Mouse (Mus musculus): ENCODE data around the gene Pcdh9.

- no peak for TF ChIP-seq POLR2A (IDR thresholded peaks at IDR 0.05; ENCODE audit: low read depth, low read length)
- TF ChIP-seq CTCF (conservative IDR thresholded peaks at IDR 0.05; ENCODE audit: insufficient read depth, insufficient read length, low read depth, low read length): no peak
These were observed 266.3 kb downstream of the Pcdh9 start for GRCm38 (mm10) chr14:93624144-93624543.
